Mouse (Mus musculus) heart, adult 2 months (tissue): Measurements from ENCODE around the gene Golga4.

ENCODE experiments used
- CTCF ChIP-seq: fragments of 200-600 bp; IDR thresholded peaks from 2 replicates; pipeline ENCODE4 v1.8.1; 2022; ENCODE audit warnings: antibody characterized with exemption, mild to moderate bottlenecking, moderate library complexity
- POLR2A ChIP-seq: fragments of 200-500 bp; IDR thresholded peaks from 2 replicates; pipeline ENCODE4 v1.6.1; 2011; ENCODE audit warnings: mild to moderate bottlenecking, low read depth, low read length, control low read depth; ENCODE audit not compliant: insufficient read depth

DNA sequence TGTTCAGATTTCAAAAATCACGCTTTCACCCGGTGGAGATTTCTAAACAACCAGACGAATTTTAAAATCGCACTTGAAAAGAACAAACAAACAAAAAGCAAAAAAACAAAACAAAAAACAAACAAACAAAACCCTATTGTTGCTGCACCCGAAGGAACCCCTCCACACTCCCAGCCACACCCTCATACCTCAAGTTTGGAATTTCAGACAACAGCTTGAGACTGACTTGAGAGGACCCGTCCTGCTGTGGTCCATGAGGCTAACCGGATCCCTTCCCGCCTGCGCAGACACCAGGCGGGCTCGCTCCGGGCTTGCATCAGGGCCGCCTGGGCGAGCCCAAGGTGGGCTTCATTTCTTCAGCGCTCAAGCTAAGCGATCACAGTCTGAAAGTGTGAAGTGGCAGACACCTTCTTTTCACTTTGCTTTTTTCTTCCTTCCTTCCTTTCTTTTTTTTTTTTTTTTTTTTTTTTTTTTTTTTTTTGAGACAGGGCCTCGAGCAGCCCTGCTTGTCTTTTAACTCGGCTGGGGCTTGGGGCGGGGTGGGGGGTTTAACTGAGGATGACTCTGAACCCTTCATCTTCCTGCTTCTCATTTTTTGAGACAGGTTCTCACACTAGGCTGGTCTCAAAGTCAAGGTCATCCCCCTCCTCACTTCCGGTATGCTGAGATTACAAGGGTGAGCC is 17.0 kb upstream of the Golga4 start:
- TF ChIP-seq POLR2A (no peak), CTCF (no peak)
